ENCODE assay signal across 26 mouse cellular contexts in genomic region chr4:127707126-127707525, GRCm38 (mm10).
DNase-seq lines count a peak whose midpoint lies in the region; ATAC-seq lines count a peak whose summit lies in the region.
"Had no signal": no experiment of that assay in that cellular context is flagged by ENCODE, and none has a peak within 500 bp of the region (broad histone marks: within the 10 kb centered on the region; RNA-seq: fewer than 3 reads in every experiment).

No protein-coding gene starts in this region.

- DNase-seq in cerebellum, postnatal 14 days: peak; percentile 50 to 70
- no peak for DNase-seq in cerebellum, adult 11-12 months
- peak; percentile 80 for DNase-seq in heart, adult 11 months
- no peak for DNase-seq in heart, postnatal 10 days
- peak; percentile 6 for DNase-seq in neural tube, embryonic 10.5 days (ENCODE audit: extremely low spot score, low spot score)
- DNase-seq: adrenal gland, postnatal 10 days; adrenal gland, postnatal 36 days; B cell, adult 2 months; cerebellum, adult 11 months; cerebellum, adult 8-10 months; embryo, embryonic 11 days; gastrocnemius, postnatal 10 days; gastrocnemius, postnatal 36 days; heart, postnatal 36 days; kidney, adult 11 months had no signal

- no peak overlapping the region for H3K9ac ChIP-seq in neural tube, embryonic 15.5 days (replicated peaks)
- H3K9ac ChIP-seq: embryonic facial prominence, embryonic 15.5 days; forebrain, embryonic 15.5 days; hindbrain, embryonic 13.5 days; intestine, embryonic 15.5 days had no signal

- intact Hi-C loops in heart, postnatal 10 days (cut with DNase I): no loop called here

- H3K36me3 ChIP-seq in neural tube, embryonic 15.5 days: no peaks in the 10 kb centered on the region
- H3K36me3 ChIP-seq: embryonic facial prominence, embryonic 15.5 days; forebrain, embryonic 15.5 days; G1E; hindbrain, embryonic 10.5 days; hindbrain, embryonic 13.5 days; intestine, embryonic 15.5 days had no signal

- H3K4me1 ChIP-seq in neural tube, embryonic 15.5 days: peaks cover 13% of the 10 kb centered on the region
- H3K4me1 ChIP-seq: intestine, embryonic 15.5 days had no signal

- no peak overlapping the region for H3K4me3 ChIP-seq in neural tube, embryonic 15.5 days (replicated peaks)
- H3K4me3 ChIP-seq: embryonic facial prominence, embryonic 15.5 days; forebrain, embryonic 15.5 days; hindbrain, embryonic 10.5 days; hindbrain, embryonic 13.5 days; intestine, embryonic 15.5 days had no signal

- H3K27ac ChIP-seq in neural tube, embryonic 15.5 days (replicated peaks): no peak overlapping the region
- H3K27ac ChIP-seq: embryonic facial prominence, embryonic 15.5 days; forebrain, embryonic 15.5 days; hindbrain, embryonic 10.5 days; hindbrain, embryonic 13.5 days; intestine, embryonic 15.5 days had no signal

- ATAC-seq in neural tube, embryonic 15.5 days (ENCODE audit: low FRiP score): no peak
- ATAC-seq: forebrain, embryonic 15.5 days; hindbrain, embryonic 16.5 days; intestine, embryonic 15.5 days; Patski had no signal

- 87% methylated on average over 3 of the region's 3 CpGs for WGBS in neural tube, embryonic 15.5 days

- H3K4me2 ChIP-seq in neural tube, embryonic 15.5 days: no peak overlapping the region
- H3K4me2 ChIP-seq: embryonic facial prominence, embryonic 15.5 days; forebrain, embryonic 15.5 days; heart, embryonic 11.5 days; hindbrain, embryonic 13.5 days; intestine, embryonic 15.5 days had no signal

- H3K9me3 ChIP-seq in neural tube, embryonic 15.5 days (replicated peaks): no peaks in the 10 kb centered on the region
- H3K9me3 ChIP-seq: embryonic facial prominence, embryonic 15.5 days; forebrain, embryonic 15.5 days; hindbrain, embryonic 10.5 days; hindbrain, embryonic 13.5 days; intestine, embryonic 15.5 days had no signal

- H3K27me3 ChIP-seq in neural tube, embryonic 15.5 days (replicated peaks): no peaks in the 10 kb centered on the region
- H3K27me3 ChIP-seq: CH12.LX; embryonic facial prominence, embryonic 15.5 days; forebrain, embryonic 15.5 days; hindbrain, embryonic 13.5 days; intestine, embryonic 15.5 days; Patski had no signal

Comparison
In these comparisons a context has a peak if more than half of its experiments do, and no peak if none do; other contexts are left out.
1. DNase-seq: peak in cerebellum, postnatal 14 days (2 of 2), heart, adult 11 months (single experiment) and neural tube, embryonic 10.5 days (single experiment); none in cerebellum, adult 11-12 months (single experiment) and heart, postnatal 10 days (0 of 2).